In genomic region chr7:3291197-3291596, GRCm38 (mm10) we compare ENCODE assay signal across 9 mouse cellular contexts. TPM values are rescaled to one million over a fixed set of nuclear protein-coding genes. Genes with fewer than 3 reads are reported as not detected.
DNase-seq lines count a peak whose midpoint lies in the region; ATAC-seq lines count a peak whose summit lies in the region.
"Had no signal": no experiment of that assay in that cellular context is flagged by ENCODE, and none has a peak within 500 bp of the region (broad histone marks: within the 10 kb centered on the region; RNA-seq: fewer than 3 reads in every experiment).

No protein-coding gene starts in this region.

- H3K4me1 ChIP-seq in embryonic facial prominence, embryonic 13.5 days: peaks cover 45% of the 10 kb centered on the region
- H3K4me1 ChIP-seq in hindbrain, embryonic 11.5 days (replicated peaks; ENCODE audit: control insufficient read depth, insufficient read depth, low read length): no peaks in the 10 kb centered on the region; the same call in none of the 2 replicates
- H3K4me1 ChIP-seq in stomach, embryonic 14.5 days (ENCODE audit: control insufficient read depth, insufficient read depth, low read length): peaks cover 32% of the 10 kb centered on the region; the same call in 1 of the 2 replicates

- peak overlapping the region; percentile 75 for H3K4me2 ChIP-seq in embryonic facial prominence, embryonic 13.5 days
- H3K4me2 ChIP-seq in hindbrain, embryonic 11.5 days (replicated peaks; ENCODE audit: low read depth, low read length): peak overlapping the region; percentile 63
- H3K4me2 ChIP-seq in stomach, embryonic 14.5 days (replicated peaks; ENCODE audit: low read depth, low read length): peak overlapping the region; percentile 73

- H3K9me3 ChIP-seq in embryonic facial prominence, embryonic 13.5 days: no peaks in the 10 kb centered on the region
- no peaks in the 10 kb centered on the region for H3K9me3 ChIP-seq in hindbrain, embryonic 11.5 days (ENCODE audit: control insufficient read depth, low read length)
- no peaks in the 10 kb centered on the region for H3K9me3 ChIP-seq in stomach, embryonic 14.5 days (ENCODE audit: control insufficient read depth, low read depth, low read length)
- H3K9me3 ChIP-seq: G1E had no signal

- H3K4me3 ChIP-seq in embryonic facial prominence, embryonic 13.5 days: peak overlapping the region; percentile 55
- peak overlapping the region; percentile 44 for H3K4me3 ChIP-seq in hindbrain, embryonic 11.5 days (ENCODE audit: low read depth, low read length)
- peak overlapping the region; percentile 54 for H3K4me3 ChIP-seq in stomach, embryonic 14.5 days (ENCODE audit: low read depth, low read length)

- H3K27ac ChIP-seq in embryonic facial prominence, embryonic 13.5 days: peak overlapping the region; percentile 94
- no peak overlapping the region for H3K27ac ChIP-seq in hindbrain, embryonic 11.5 days (ENCODE audit: low read depth, low read length)
- H3K27ac ChIP-seq in stomach, embryonic 14.5 days (ENCODE audit: low read length): peak overlapping the region; percentile 94

- ATAC-seq in embryonic facial prominence, embryonic 13.5 days (ENCODE audit: insufficient number of reproducible peaks, insufficient read depth, low FRiP score, low TSS enrichment, low read depth): no peak
- ATAC-seq in hindbrain, embryonic 11.5 days (ENCODE audit: low FRiP score): peak; percentile 23
- no peak for ATAC-seq in stomach, embryonic 14.5 days (ENCODE audit: insufficient number of reproducible peaks, insufficient read depth, low FRiP score, low read depth)

- H3K9ac ChIP-seq in embryonic facial prominence, embryonic 13.5 days: no peak overlapping the region
- H3K9ac ChIP-seq in hindbrain, embryonic 11.5 days (ENCODE audit: low read depth, low read length): peak overlapping the region; percentile 27; the same call in 1 of the 2 replicates
- H3K9ac ChIP-seq in stomach, embryonic 14.5 days (replicated peaks; ENCODE audit: low read depth, low read length): peak overlapping the region; percentile 55

- peak; percentile 41 for DNase-seq in cerebellum, adult 11-12 months
- DNase-seq in cerebellum, adult 18-20 months: no peak
- DNase-seq in hindbrain, embryonic 11.5 days (ENCODE audit: low spot score): peak; percentile 15
- peak; percentile 72 to 84 for DNase-seq in lung, adult 18-20 months
- DNase-seq in retina, postnatal 1 day: no peak
- DNase-seq in ovary, postnatal 14 days (ENCODE audit: low spot score): no peak

- no peaks in the 10 kb centered on the region for H3K27me3 ChIP-seq in embryonic facial prominence, embryonic 13.5 days
- H3K27me3 ChIP-seq in hindbrain, embryonic 11.5 days (ENCODE audit: control insufficient read depth, insufficient read depth, low read length): no peaks in the 10 kb centered on the region
- no peaks in the 10 kb centered on the region for H3K27me3 ChIP-seq in stomach, embryonic 14.5 days (ENCODE audit: control insufficient read depth, insufficient read depth, low read length)

- peaks cover 12% of the 10 kb centered on the region for H3K36me3 ChIP-seq in embryonic facial prominence, embryonic 13.5 days
- H3K36me3 ChIP-seq in hindbrain, embryonic 11.5 days (ENCODE audit: control insufficient read depth, insufficient read depth, low read length): no peaks in the 10 kb centered on the region
- peaks cover 15% of the 10 kb centered on the region; the same call in 1 of the 2 replicates for H3K36me3 ChIP-seq in stomach, embryonic 14.5 days (ENCODE audit: control insufficient read depth, insufficient read depth, low read length)
- H3K36me3 ChIP-seq: G1E had no signal

- WGBS in embryonic facial prominence, embryonic 13.5 days: 43% methylated on average over 6 of the region's 6 CpGs
- 37% methylated on average over 6 of the region's 6 CpGs for WGBS in hindbrain, embryonic 11.5 days
- WGBS in stomach, embryonic 14.5 days: 9% methylated on average over 6 of the region's 6 CpGs

RNA-seq across cellular contexts. Expression of gene Prkcg, which starts 2.2 kb away (rescaled TPM):
- polyA plus RNA-seq in embryonic facial prominence, embryonic 13.5 days (2015; fragmentation: Nextera tagmentation; extraction: Ambion mirVana): 0.17 TPM in 1 of 2 replicates, not detected in the other
- 0.15 and 0.65 TPM in 2 replicates for polyA plus RNA-seq in hindbrain, embryonic 11.5 days (2014; fragmentation: Nextera tagmentation; extraction: Ambion mirVana)
- 0.39 and 0.75 TPM in 2 replicates for polyA plus RNA-seq in stomach, embryonic 14.5 days (2014; fragmentation: Nextera tagmentation; extraction: Ambion mirVana)
- polyA plus RNA-seq: G1E had no signal

RNA-seq across cellular contexts. Expression of gene Myadm, which starts 2.3 kb away (rescaled TPM):
- 43.3 and 44.7 TPM in 2 replicates for polyA plus RNA-seq in embryonic facial prominence, embryonic 13.5 days (2015; fragmentation: Nextera tagmentation; extraction: Ambion mirVana)
- 41.3 and 44.3 TPM in 2 replicates for polyA plus RNA-seq in hindbrain, embryonic 11.5 days (2014; fragmentation: Nextera tagmentation; extraction: Ambion mirVana)
- polyA plus RNA-seq in stomach, embryonic 14.5 days (2014; fragmentation: Nextera tagmentation; extraction: Ambion mirVana): 204 and 212 TPM in 2 replicates
- polyA plus RNA-seq: G1E had no signal

RNA-seq across cellular contexts. Expression of gene Cacng7, which starts 41.6 kb away (rescaled TPM):
- polyA plus RNA-seq in embryonic facial prominence, embryonic 13.5 days (2015; fragmentation: Nextera tagmentation; extraction: Ambion mirVana): 3.3 and 3.7 TPM in 2 replicates
- polyA plus RNA-seq in hindbrain, embryonic 11.5 days (2014; fragmentation: Nextera tagmentation; extraction: Ambion mirVana): 3.9 and 4.6 TPM in 2 replicates
- polyA plus RNA-seq in stomach, embryonic 14.5 days (2014; fragmentation: Nextera tagmentation; extraction: Ambion mirVana): 3.2 and 3.8 TPM in 2 replicates
- polyA plus RNA-seq: G1E had no signal

RNA-seq across cellular contexts. Expression of gene Nlrp12, which starts 41.7 kb away (rescaled TPM):
- polyA plus RNA-seq in embryonic facial prominence, embryonic 13.5 days (2015; fragmentation: Nextera tagmentation; extraction: Ambion mirVana): not detected in 2 replicates
- 0.05 TPM in 1 of 2 replicates, not detected in the other for polyA plus RNA-seq in hindbrain, embryonic 11.5 days (2014; fragmentation: Nextera tagmentation; extraction: Ambion mirVana)
- polyA plus RNA-seq in stomach, embryonic 14.5 days (2014; fragmentation: Nextera tagmentation; extraction: Ambion mirVana): not detected in 2 replicates
- polyA plus RNA-seq: G1E had no signal

Comparison
In these comparisons a context has a peak if more than half of its experiments do, and no peak if none do; other contexts are left out.
1. DNase-seq: peak in cerebellum, adult 11-12 months (single experiment), hindbrain, embryonic 11.5 days (single experiment) and lung, adult 18-20 months (2 of 2); none in cerebellum, adult 18-20 months (0 of 2), retina, postnatal 1 day (single experiment) and ovary, postnatal 14 days (single experiment).
2. Peak in every context shown above with its lines, with median percentiles within 50 percentile points of each other: H3K4me2 ChIP-seq and H3K4me3 ChIP-seq.